Mouse (Mus musculus): ENCODE measurements around the gene Zswim4.

GRCm38 (mm10) chr8:84197141-84197921, 39.5 kb downstream of the Zswim4 start:
- no peak for TF ChIP-seq CTCF (IDR thresholded peaks at IDR 0.05; ENCODE audit: extremely low read depth, insufficient read depth, insufficient read length, insufficient replicate concordance)
- TF ChIP-seq POLR2A (IDR thresholded peaks at IDR 0.05; ENCODE audit: low read depth, low read length): no peak
